Mouse (Mus musculus): ENCODE data around the gene Tulp3.

- no peak for TF ChIP-seq CTCF (IDR thresholded peaks at IDR 0.05; ENCODE audit: control insufficient read depth, insufficient read depth, insufficient replicate concordance, low read depth, low read length)
- no peak for TF ChIP-seq POLR2A (IDR thresholded peaks at IDR 0.05; ENCODE audit: control insufficient read depth, low read depth, low read length)
These were observed 82.1 kb downstream of the Tulp3 start for GRCm38 (mm10) chr6:128273507-128273906.

All from testis, adult 2 months (tissue).